Comparison of ENCODE assay signal across 29 mouse cellular contexts in genomic region chr6:72149797-72150196, GRCm38 (mm10). TPM values are rescaled to one million over a fixed set of nuclear protein-coding genes. Genes with fewer than 3 reads are reported as not detected.
A peak's percentile ranks its signal among the peaks of the same experiment; 100 is the strongest.
DNase-seq lines count a peak whose midpoint lies in the region; ATAC-seq and TF ChIP-seq lines count a peak whose summit lies in the region.
"Had no signal": no experiment of that assay in that cellular context is flagged by ENCODE, and none has a peak within 500 bp of the region (broad histone marks: within the 10 kb centered on the region; RNA-seq: fewer than 3 reads in every experiment).

No protein-coding gene starts in this region.

- no peak for TF ChIP-seq EP300 in MEL (IDR thresholded peaks at IDR 0.05; ENCODE audit: low read depth in 1 of 2, low read length in 2 of 2)

- WGBS in intestine, postnatal 0 days, result 84% methylated on average over 3 of the region's 3 CpGs
- WGBS in intestine, embryonic 16.5 days, result 82% methylated on average over 3 of the region's 3 CpGs

- TF ChIP-seq CTCF in intestine, postnatal 0 days (IDR thresholded peaks at IDR 0.05; ENCODE audit: low read depth), result peak; percentile 24; the same call in 1 of the 2 replicates
- peak in 2 of 3 experiments; percentile 31 to 34; a peak in 2 of 6 replicates for TF ChIP-seq CTCF in MEL (IDR thresholded peaks at IDR 0.05 in 2 of 3, conservative IDR thresholded peaks at IDR 0.05 in 1 of 3; ENCODE audit: control insufficient read depth in 1 of 3, insufficient read depth in 1 of 3, low read depth in 2 of 3, low read length in 3 of 3, poor library complexity in 1 of 3, severe bottlenecking in 1 of 3)

- ATAC-seq in intestine, postnatal 0 days, result no peak
- ATAC-seq in intestine, embryonic 16.5 days, result no peak
- ATAC-seq: hindbrain, embryonic 16.5 days; intestine, embryonic 15.5 days; lung, postnatal 0 days had no signal

- H3K27me3 ChIP-seq in intestine, postnatal 0 days (replicated peaks; ENCODE audit: control insufficient read depth, insufficient read depth, low read length), result no peaks in the 10 kb centered on the region
- no peaks in the 10 kb centered on the region for H3K27me3 ChIP-seq in intestine, embryonic 16.5 days (replicated peaks; ENCODE audit: control insufficient read depth, insufficient read depth, low read length)
- H3K27me3 ChIP-seq in MEL (ENCODE audit: control insufficient read depth in 1 of 2, insufficient read depth in 2 of 2, low read length in 2 of 2), result no peaks in the 10 kb centered on the region
- H3K27me3 ChIP-seq: embryonic facial prominence, embryonic 15.5 days; forebrain, embryonic 12.5 days; heart, embryonic 13.5 days; intestine, embryonic 15.5 days; kidney, embryonic 15.5 days; midbrain, embryonic 12.5 days; neural tube, embryonic 13.5 days had no signal

- no peak overlapping the region for H3K4me3 ChIP-seq in intestine, postnatal 0 days (ENCODE audit: low read depth, low read length)
- H3K4me3 ChIP-seq in intestine, embryonic 16.5 days (ENCODE audit: low read length), result no peak overlapping the region
- no peak overlapping the region for H3K4me3 ChIP-seq in MEL (ENCODE audit: control insufficient read depth in 1 of 2, insufficient read depth in 1 of 2, low read depth in 2 of 2, low read length in 2 of 2)
- H3K4me3 ChIP-seq: embryonic facial prominence, embryonic 10.5 days; embryonic facial prominence, embryonic 15.5 days; forebrain, embryonic 12.5 days; heart, embryonic 13.5 days; intestine, embryonic 15.5 days; kidney, embryonic 15.5 days; megakaryocyte, embryonic 14.5 days; midbrain, embryonic 12.5 days; myocyte; neural tube, embryonic 13.5 days had no signal

- H3K4me2 ChIP-seq in intestine, postnatal 0 days (replicated peaks; ENCODE audit: low read depth), result no peak overlapping the region
- no peak overlapping the region for H3K4me2 ChIP-seq in intestine, embryonic 16.5 days (ENCODE audit: low read depth, low read length)
- H3K4me2 ChIP-seq: embryonic facial prominence, embryonic 15.5 days; forebrain, embryonic 12.5 days; heart, embryonic 13.5 days; intestine, embryonic 15.5 days; kidney, embryonic 15.5 days; midbrain, embryonic 12.5 days; neural tube, embryonic 13.5 days had no signal

- peaks cover 6% of the 10 kb centered on the region; the same call in 1 of the 2 replicates for H3K9me3 ChIP-seq in intestine, postnatal 0 days (ENCODE audit: control insufficient read depth)
- peaks cover 7% of the 10 kb centered on the region; the same call in 1 of the 2 replicates for H3K9me3 ChIP-seq in intestine, embryonic 16.5 days (ENCODE audit: control insufficient read depth, low read length)
- no peaks in the 10 kb centered on the region for H3K9me3 ChIP-seq in MEL (replicated peaks; ENCODE audit: insufficient read depth, low read length)
- H3K9me3 ChIP-seq: embryonic facial prominence, embryonic 15.5 days; intestine, embryonic 15.5 days; kidney, embryonic 15.5 days had no signal

- peaks cover 12% of the 10 kb centered on the region for H3K36me3 ChIP-seq in intestine, postnatal 0 days (ENCODE audit: control insufficient read depth, insufficient read depth)
- peaks cover 6% of the 10 kb centered on the region for H3K36me3 ChIP-seq in intestine, embryonic 16.5 days (ENCODE audit: control insufficient read depth, insufficient read depth, low read length)
- H3K36me3 ChIP-seq in MEL (ENCODE audit: control insufficient read depth in 1 of 2, insufficient read depth in 2 of 2, low read length in 2 of 2), result peaks cover 0 to 36% of the 10 kb centered on the region in 2 experiments; a peak in 2 of 4 replicates

- H3K27ac ChIP-seq in intestine, postnatal 0 days (ENCODE audit: low read depth, low read length), result no peak overlapping the region
- H3K27ac ChIP-seq in intestine, embryonic 16.5 days (ENCODE audit: low read length), result no peak overlapping the region
- no peak overlapping the region for H3K27ac ChIP-seq in MEL (ENCODE audit: control insufficient read depth, low read depth, low read length)
- H3K27ac ChIP-seq: embryonic facial prominence, embryonic 10.5 days; embryonic facial prominence, embryonic 15.5 days; forebrain, embryonic 12.5 days; heart, embryonic 13.5 days; intestine, embryonic 15.5 days; kidney, embryonic 15.5 days; midbrain, embryonic 12.5 days; neural tube, embryonic 13.5 days had no signal

- DNase-seq in ES-CJ7 (ENCODE audit: low read depth, low spot score), result peak; percentile 61
- DNase-seq in MEL (ENCODE audit: low read depth, low spot score), result peak; percentile 37
- DNase-seq in c-Kit-negative CD71-positive TER-119-positive erythroid progenitor cells, embryonic 14.5 days (ENCODE audit: low read depth, low spot score), result peak; percentile 16
- DNase-seq in kidney, adult 9 months, result no peak
- DNase-seq in layer of hippocampus, postnatal 14 days (ENCODE audit: low spot score in 2 of 2), result no peak
- no peak for DNase-seq in thymus, adult 18-20 months
- DNase-seq: adrenal gland, postnatal 14 days; cerebellum, adult 2 months; cerebellum, postnatal 25 days; gastrocnemius, postnatal 36 days; heart, postnatal 10 days; layer of hippocampus, adult 9-11 months; lung, adult 18-20 months; lung, postnatal 4 days; thymus, postnatal 14 days had no signal

- H3K79me2 ChIP-seq in MEL (ENCODE audit: control insufficient read depth, insufficient read depth, low read length, poor library complexity), result no peaks in the 10 kb centered on the region

- no peak overlapping the region for H3K9ac ChIP-seq in intestine, postnatal 0 days (ENCODE audit: low read depth, low read length)
- no peak overlapping the region for H3K9ac ChIP-seq in intestine, embryonic 16.5 days (ENCODE audit: low read depth, low read length)
- H3K9ac ChIP-seq in MEL (ENCODE audit: control insufficient read depth, low read depth, low read length, poor library complexity, severe bottlenecking), result no peak overlapping the region
- H3K9ac ChIP-seq: embryonic facial prominence, embryonic 15.5 days; forebrain, embryonic 12.5 days; heart, embryonic 13.5 days; intestine, embryonic 15.5 days; kidney, embryonic 15.5 days; midbrain, embryonic 12.5 days; neural tube, embryonic 13.5 days had no signal

- no peaks in the 10 kb centered on the region for H3K4me1 ChIP-seq in intestine, postnatal 0 days (replicated peaks; ENCODE audit: control insufficient read depth, insufficient read depth, low read length)
- no peaks in the 10 kb centered on the region for H3K4me1 ChIP-seq in intestine, embryonic 16.5 days (ENCODE audit: control insufficient read depth, insufficient read depth, low read length)
- no peaks in the 10 kb centered on the region for H3K4me1 ChIP-seq in MEL (ENCODE audit: control insufficient read depth in 1 of 2, insufficient read depth in 2 of 2, low read length in 2 of 2)
- H3K4me1 ChIP-seq: embryonic facial prominence, embryonic 10.5 days; embryonic facial prominence, embryonic 15.5 days; forebrain, embryonic 12.5 days; intestine, embryonic 15.5 days; kidney, embryonic 15.5 days; megakaryocyte, embryonic 14.5 days; midbrain, embryonic 12.5 days; neural tube, embryonic 13.5 days had no signal

- TF ChIP-seq POLR2A in MEL (IDR thresholded peaks at IDR 0.05; ENCODE audit: control insufficient read depth in 1 of 2, insufficient read depth in 1 of 2, low read depth in 1 of 2, low read length in 2 of 2, poor library complexity in 1 of 2), result no peak

- no peak for TF ChIP-seq RAD21 in MEL (IDR thresholded peaks at IDR 0.05; ENCODE audit: low read depth, low read length)

TF ChIP-seq in MEL, 35 proteins besides CTCF, POLR2A, EP300 and RAD21:
- TF ChIP-seq TBP (IDR thresholded peaks at IDR 0.05; ENCODE audit: low read depth, low read length) (no peak), TAL1 (IDR thresholded peaks at IDR 0.05; ENCODE audit: low read length) (no peak), ETS1 (IDR thresholded peaks at IDR 0.05; ENCODE audit: low read depth, low read length) (no peak), CHD2 (IDR thresholded peaks at IDR 0.05; ENCODE audit: low read length) (no peak), ZKSCAN1 (IDR thresholded peaks at IDR 0.05; ENCODE audit: low read depth, low read length) (no peak), POLR2AphosphoS5 (IDR thresholded peaks at IDR 0.05; ENCODE audit: borderline replicate concordance, low read depth, low read length) (no peak), ELF1 (IDR thresholded peaks at IDR 0.05; ENCODE audit: low read depth, low read length) (no peak), GATA1 (IDR thresholded peaks at IDR 0.05; ENCODE audit: low read depth, low read length) (no peak), SMC3 (IDR thresholded peaks at IDR 0.05; ENCODE audit: low read depth, low read length) (no peak), RCOR1 (IDR thresholded peaks at IDR 0.05; ENCODE audit: low read depth, low read length) (no peak), MEF2A (IDR thresholded peaks at IDR 0.05; ENCODE audit: extremely low read depth, insufficient replicate concordance, low read depth, low read length, poor library complexity, severe bottlenecking) (no peak), TCF12 (IDR thresholded peaks at IDR 0.05; ENCODE audit: low read depth, low read length) (no peak), CHD1 (IDR thresholded peaks at IDR 0.05; ENCODE audit: low read depth, low read length) (no peak)

RNA-seq across cellular contexts. Expression of gene St3gal5, which starts 52.4 kb away (rescaled TPM):
- polyA plus RNA-seq in intestine, postnatal 0 days (2015; fragmentation: Nextera tagmentation; extraction: Ambion mirVana), result 68.4 and 69.0 TPM in 2 replicates
- 22.8 TPM in 2 replicates for polyA plus RNA-seq in intestine, embryonic 16.5 days (2015; fragmentation: Nextera tagmentation; extraction: Ambion mirVana)
- total RNA-seq in MEL (2012; rRNA removed), result 20.1 and 24.4 TPM in 2 replicates
- 10 to 100 TPM in 1 of 2 experiments, not detected in 1; 51.8 TPM for polyA plus RNA-seq in MEL (2012; ENCODE audit: insufficient read depth in 1 of 2, insufficient read length in 2 of 2, low read depth in 1 of 2, low replicate concordance in 2 of 2, missing spikeins in 1 of 2)
- total RNA-seq in layer of hippocampus, postnatal 14 days (2021), result 10 to 100 TPM; 87.4 to 95.9 TPM

Comparison
In these comparisons a context has a peak if more than half of its experiments do, and no peak if none do; other contexts are left out.
1. DNase-seq: peak in ES-CJ7 (single experiment), MEL (single experiment) and c-Kit-negative CD71-positive TER-119-positive erythroid progenitor cells, embryonic 14.5 days (single experiment); none in kidney, adult 9 months (single experiment), layer of hippocampus, postnatal 14 days (0 of 2) and thymus, adult 18-20 months (0 of 2).